Mouse (Mus musculus) lung, adult 2 months (tissue): ENCODE measurements around the gene E2f2. TPM values are rescaled to one million over a fixed set of nuclear protein-coding genes. Genes with fewer than 3 reads are reported as not detected.
A peak's percentile ranks its signal among the peaks of the same experiment; 100 is the strongest.

Source experiments
- DNase-seq: peaks from one replicate; pipeline ENCODE4 v3.0.0; 2022
- H3K4me1 ChIP-seq: fragments of 200-500 bp; 2 replicates; pipeline ENCODE4 v1.6.1; 2011; ENCODE audit warnings: low read length; ENCODE audit not compliant: control insufficient read depth, insufficient read depth
- H3K4me3 ChIP-seq: fragments of 200-500 bp; replicated peaks from 2 replicates; pipeline ENCODE3; 2011; ENCODE audit warnings: low read depth, mild to moderate bottlenecking, control low read depth, low read length; ENCODE audit errors: extremely low read depth
- CTCF ChIP-seq: fragments of 200-500 bp; IDR thresholded peaks from 2 replicates; pipeline ENCODE4 v1.5.1; 2011; ENCODE audit warnings: mild to moderate bottlenecking, low read length, control low read depth; ENCODE audit not compliant: insufficient read depth
- POLR2A ChIP-seq: fragments of 200-500 bp; IDR thresholded peaks from 2 replicates; pipeline ENCODE4 v1.6.1; 2011; ENCODE audit warnings: low read depth, mild to moderate bottlenecking, control low read depth, low read length, borderline replicate concordance; ENCODE audit errors: extremely low read depth
- WGBS: fragments of 180-500 bp; shearing (Covaris S2); methylation state at CpG from one replicate; pipeline ENCODE4 v1.1.7; 2018; 5-methylcytosine and 5-hydroxymethylcytosine counted together
- polyA plus RNA-seq: library from polyadenylated mRNA; depleted of rRNA; stranded (reverse); fragments of >200 nt; gene quantifications from 2 replicates; pipeline ENCODE4 v1.2.3, GENCODE M21; 2012

The E2f2 gene
- polyA plus RNA-seq, 1 experiment, result 11.2 TPM

- 1% methylated on average over 15 of the region's 15 CpGs for WGBS
- no peak for DNase-seq
- peak overlapping the region; percentile 57 for H3K4me3 ChIP-seq
- peaks cover 8% of the 10 kb centered on the region for H3K4me1 ChIP-seq
- 0 out of 2 replicates have a peak, but pooled peaks have one; percentile 15 for TF ChIP-seq POLR2A
- no peak for TF ChIP-seq CTCF
These were observed 37.7 kb upstream of the E2f2 start for GRCm38 (mm10) chr4:136134418-136134977.

- TF ChIP-seq POLR2A (no peak), CTCF (no peak)
- 8% methylated on average over 50 of the region's 50 CpGs for WGBS
- no peak for DNase-seq
- Histone ChIP-seq H3K4me3 (peak overlapping the region; percentile 57), H3K4me1 (peaks cover 11% of the 10 kb centered on the region)
These were observed 37.0 kb upstream of the E2f2 start for GRCm38 (mm10) chr4:136134978-136135873.

- WGBS, result 52% methylated on average over 9 of the region's 9 CpGs
- no peak overlapping the region for H3K4me3 ChIP-seq
- TF ChIP-seq CTCF, result peak; percentile 38; the same call in 1 of the 2 replicates
- peak; percentile 8; the same call in 1 of the 2 replicates for TF ChIP-seq POLR2A
- DNase-seq, result no peak
- H3K4me1 ChIP-seq, result peaks cover 16% of the 10 kb centered on the region
These were observed 36.1 kb upstream of the E2f2 start for GRCm38 (mm10) chr4:136135874-136136728.

- H3K4me3 ChIP-seq, result no peak overlapping the region
- DNase-seq, result no peak
- TF ChIP-seq POLR2A (no peak), CTCF (no peak)
- WGBS, result 49% methylated on average over 17 of the region's 17 CpGs
- peaks cover 31% of the 10 kb centered on the region for H3K4me1 ChIP-seq
These were observed 32.7 kb upstream of the E2f2 start for GRCm38 (mm10) chr4:136139326-136140110.

- no peak overlapping the region for H3K4me3 ChIP-seq
- peaks cover 27% of the 10 kb centered on the region for H3K4me1 ChIP-seq
- WGBS, result 11% methylated on average over 31 of the region's 31 CpGs
These were observed 31.6 kb upstream of the E2f2 start for GRCm38 (mm10) chr4:136140327-136141250.

GRCm38 (mm10) chr4:136142267-136143192, 29.7 kb upstream of the E2f2 start:
- Histone ChIP-seq H3K4me1 (peaks cover 31% of the 10 kb centered on the region), H3K4me3 (peak overlapping the region; percentile 61)
- TF ChIP-seq CTCF, result no peak
- no peak for TF ChIP-seq POLR2A
- no peak for DNase-seq
- 13% methylated on average over 17 of the region's 17 CpGs for WGBS

More at GRCm38 (mm10) chr4:136140327-136141250, 31.6 kb upstream of the E2f2 start:
- peak; percentile 88 for DNase-seq
- TF ChIP-seq POLR2A (peak; percentile 65; the same call in 1 of the 2 replicates), CTCF (no peak)
